Mouse (Mus musculus): ENCODE measurements around the gene Ssr2. TPM values are rescaled to one million over a fixed set of nuclear protein-coding genes. Genes with fewer than 3 reads are reported as not detected.

Gene Ssr2
- total RNA-seq (2022) = 10 to 100 TPM; 86.4 to 96.0 (median 90.1) TPM

- DNase-seq (ENCODE audit: low spot score in 2 of 2) = no peak
Observed at GRCm38 (mm10) chr3:88575540-88575939, at the start of gene Ssr2. Gene Ssr2, plus strand, starts transcription at chr3:88575876.

- peak; percentile 70 to 78 for DNase-seq (ENCODE audit: low spot score in 2 of 2)
Observed at GRCm38 (mm10) chr3:88526157-88527131, 49.2 kb upstream of the Ssr2 start.

- no peak for DNase-seq (ENCODE audit: low spot score in 2 of 2)
Observed at GRCm38 (mm10) chr3:88527565-88527964, 48.1 kb upstream of the Ssr2 start.

- DNase-seq (ENCODE audit: low spot score in 2 of 2) = no peak
Observed at GRCm38 (mm10) chr3:88528646-88529045, 47.0 kb upstream of the Ssr2 start.

- no peak for DNase-seq (ENCODE audit: low spot score in 2 of 2)
Observed at GRCm38 (mm10) chr3:88529204-88530000, 46.3 kb upstream of the Ssr2 start.

GRCm38 (mm10) chr3:88530082-88530864 lies 45.4 kb upstream of the Ssr2 start:
- DNase-seq (ENCODE audit: low spot score in 2 of 2) = no peak

GRCm38 (mm10) chr3:88531348-88532298 lies 44.1 kb upstream of the Ssr2 start:
- peak; percentile 80 to 83 for DNase-seq (ENCODE audit: low spot score in 2 of 2)

GRCm38 (mm10) chr3:88532299-88532674 lies 43.4 kb upstream of the Ssr2 start, which contains the start of gene Mex3a:
Gene Mex3a, plus strand, starts transcription at chr3:88532395.
- DNase-seq (ENCODE audit: low spot score in 2 of 2) = no peak

GRCm38 (mm10) chr3:88532689-88533511 lies 42.8 kb upstream of the Ssr2 start:
- DNase-seq (ENCODE audit: low spot score in 2 of 2) = no peak

- no peak for DNase-seq (ENCODE audit: low spot score in 2 of 2)
Observed at GRCm38 (mm10) chr3:88533706-88534105, 42.0 kb upstream of the Ssr2 start.

GRCm38 (mm10) chr3:88535005-88535404 lies 40.7 kb upstream of the Ssr2 start:
- DNase-seq (ENCODE audit: low spot score in 2 of 2) = no peak

- DNase-seq (ENCODE audit: low spot score in 2 of 2) = no peak
Observed at GRCm38 (mm10) chr3:88535527-88535926, 40.1 kb upstream of the Ssr2 start.

- DNase-seq (ENCODE audit: low spot score in 2 of 2) = peak; percentile 62 to 69
Observed at GRCm38 (mm10) chr3:88536103-88536930, 39.4 kb upstream of the Ssr2 start.

- no peak for DNase-seq (ENCODE audit: low spot score in 2 of 2)
Observed at GRCm38 (mm10) chr3:88537146-88537545, 38.5 kb upstream of the Ssr2 start.

GRCm38 (mm10) chr3:88538271-88539145 lies 37.2 kb upstream of the Ssr2 start:
- DNase-seq (ENCODE audit: low spot score in 2 of 2) = no peak

GRCm38 (mm10) chr3:88539397-88539796 lies 36.3 kb upstream of the Ssr2 start:
- no peak for DNase-seq (ENCODE audit: low spot score in 2 of 2)

- DNase-seq (ENCODE audit: low spot score in 2 of 2) = no peak
Observed at GRCm38 (mm10) chr3:88540085-88540484, 35.6 kb upstream of the Ssr2 start.
